Mouse (Mus musculus): ENCODE measurements around the gene Rapgef4.

Rapgef4 gene

DNA sequence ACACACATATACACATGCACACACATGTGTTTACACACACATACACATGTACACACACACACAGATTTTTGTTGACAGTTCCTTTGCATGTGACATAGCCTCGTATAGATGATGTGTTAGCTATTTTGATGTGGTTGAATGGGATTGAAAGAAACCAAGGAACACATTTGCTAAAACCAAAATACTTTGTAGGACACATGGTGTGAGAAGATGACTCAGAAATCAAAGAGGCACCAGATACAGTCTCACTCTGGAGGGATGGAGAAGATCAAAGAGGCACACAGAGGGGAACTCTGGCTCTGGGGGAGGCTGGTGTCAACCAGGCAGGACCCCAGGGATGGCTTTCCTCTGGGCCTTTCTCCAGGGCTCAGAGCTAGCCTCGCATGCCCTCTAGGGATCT lies 4.7 kb downstream of the Rapgef4 start:
- no peak for DNase-seq

DNA sequence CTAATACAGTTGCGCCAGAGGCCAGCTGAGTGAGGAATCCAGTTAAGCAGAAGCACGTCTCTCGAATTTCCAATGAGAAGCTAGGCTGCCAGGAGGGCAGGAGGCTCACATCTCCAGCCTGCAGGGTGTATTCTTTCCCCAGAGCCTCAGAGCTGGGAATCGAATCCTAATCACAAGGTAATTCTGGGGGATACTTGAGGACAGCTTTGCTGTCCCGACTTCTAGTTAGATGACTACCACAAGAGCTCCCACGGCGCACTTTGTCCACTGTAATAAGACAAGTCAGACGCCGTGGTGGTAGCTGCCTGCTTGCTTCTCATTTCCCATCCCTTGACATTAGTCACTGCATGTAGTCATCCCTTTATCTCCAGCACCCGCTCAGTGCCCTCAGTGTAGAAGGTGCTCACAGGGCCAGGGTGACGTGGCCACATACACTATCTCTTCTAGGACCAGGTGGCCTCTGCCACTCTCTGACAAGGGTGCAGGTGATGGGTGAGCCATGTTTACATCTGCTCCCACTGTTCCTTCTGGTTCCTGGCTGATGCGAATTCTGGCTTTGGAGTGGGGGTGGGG lies 5.3 kb downstream of the Rapgef4 start:
- peak in 1 of 2 experiments; percentile 39 for DNase-seq

DNA sequence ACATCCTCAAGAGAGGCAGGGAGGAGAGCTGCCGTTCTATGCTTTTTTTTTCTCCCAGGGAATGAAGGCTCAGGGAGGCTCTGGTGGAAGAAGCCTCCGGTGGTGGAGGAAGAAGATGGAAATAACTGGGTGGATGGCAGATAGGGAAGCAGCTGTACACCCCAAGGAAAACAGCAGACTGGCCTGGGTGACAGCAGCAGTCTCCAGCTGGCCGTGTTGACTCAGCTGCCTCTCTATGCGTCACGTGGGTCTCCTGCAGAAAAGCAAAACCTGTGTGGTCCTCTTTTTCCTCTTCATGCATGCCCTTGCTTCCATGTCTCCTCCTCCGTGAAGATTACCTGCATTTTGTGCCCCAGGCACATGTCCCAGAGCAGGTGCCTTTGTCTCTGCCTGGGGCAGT lies 7.5 kb downstream of the Rapgef4 start:
- peak in 1 of 2 experiments; percentile 39 for DNase-seq

DNA sequence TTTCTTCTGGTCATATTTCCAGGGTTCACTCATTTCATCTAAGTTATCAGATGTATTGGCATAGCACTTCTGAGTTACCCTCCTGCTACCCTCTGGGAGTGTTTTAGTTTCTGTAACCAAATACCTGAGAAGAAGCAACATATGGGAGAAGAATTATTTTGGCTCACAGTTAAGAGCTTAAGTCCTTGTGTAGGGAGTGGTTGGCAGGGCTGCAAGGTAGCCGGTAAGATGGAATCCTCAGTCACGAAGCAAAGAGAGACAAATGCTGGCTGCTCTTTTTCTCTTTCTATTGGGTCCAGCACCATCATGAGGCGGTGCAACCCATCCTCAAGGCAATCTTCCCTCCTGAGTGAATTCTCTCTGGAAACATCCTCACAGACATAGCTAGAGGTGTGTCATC lies 11.1 kb downstream of the Rapgef4 start:
- peak in 1 of 2 experiments; percentile 34 for DNase-seq

DNA sequence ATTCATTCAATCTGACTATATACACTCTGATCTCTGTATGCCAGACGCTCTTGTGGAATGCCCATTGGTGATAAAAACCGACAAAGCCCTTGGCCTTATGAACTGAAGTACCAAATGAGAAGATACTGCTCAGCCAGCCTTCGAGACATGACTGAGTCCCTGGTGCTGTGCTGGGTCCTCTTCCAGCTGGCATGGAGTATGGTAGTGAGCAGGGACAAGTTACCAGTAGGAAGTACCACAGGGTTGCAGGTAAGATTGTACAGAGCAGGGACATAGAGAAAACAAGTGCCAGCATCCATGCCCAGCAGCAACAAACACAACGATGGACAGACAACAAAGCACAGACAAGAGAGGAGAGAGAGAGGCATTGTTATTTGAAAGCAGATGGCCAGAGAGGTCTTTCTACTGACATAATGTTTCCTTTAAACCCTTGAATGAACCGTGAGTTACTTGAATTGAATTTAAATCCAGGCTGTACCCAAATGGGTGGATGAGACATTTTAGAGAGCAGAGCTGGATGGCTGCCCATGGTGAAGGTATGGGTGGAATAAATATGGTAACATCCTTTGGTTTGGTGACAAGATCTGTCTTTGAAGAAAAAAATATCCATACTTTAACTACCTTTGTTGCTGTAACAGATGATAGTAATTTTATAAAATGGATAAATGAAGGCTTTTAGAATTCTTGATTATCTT lies 12.8 kb downstream of the Rapgef4 start:
- DNase-seq = peak; percentile 47 to 48

DNA sequence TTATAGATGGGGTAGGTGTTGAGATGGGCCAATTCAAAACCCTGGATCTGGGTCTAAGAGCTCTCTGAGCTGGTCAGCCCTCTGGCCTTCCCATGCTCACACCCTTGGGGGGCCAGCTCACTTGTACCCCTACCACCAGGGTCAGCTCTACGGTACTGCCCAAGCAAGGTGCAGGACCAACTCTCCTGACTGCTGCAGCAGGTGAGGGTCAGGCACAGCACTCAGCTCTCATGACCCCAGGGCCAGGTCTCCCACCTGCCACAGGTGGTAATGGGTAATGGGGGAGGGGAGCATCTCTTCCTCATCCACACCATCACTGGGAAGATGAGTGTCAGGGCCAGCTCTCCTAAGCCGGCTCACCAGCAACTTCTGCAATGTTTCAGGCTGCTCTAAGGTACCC lies 17.5 kb downstream of the Rapgef4 start:
- DNase-seq = peak in 1 of 2 experiments; percentile 8

DNA sequence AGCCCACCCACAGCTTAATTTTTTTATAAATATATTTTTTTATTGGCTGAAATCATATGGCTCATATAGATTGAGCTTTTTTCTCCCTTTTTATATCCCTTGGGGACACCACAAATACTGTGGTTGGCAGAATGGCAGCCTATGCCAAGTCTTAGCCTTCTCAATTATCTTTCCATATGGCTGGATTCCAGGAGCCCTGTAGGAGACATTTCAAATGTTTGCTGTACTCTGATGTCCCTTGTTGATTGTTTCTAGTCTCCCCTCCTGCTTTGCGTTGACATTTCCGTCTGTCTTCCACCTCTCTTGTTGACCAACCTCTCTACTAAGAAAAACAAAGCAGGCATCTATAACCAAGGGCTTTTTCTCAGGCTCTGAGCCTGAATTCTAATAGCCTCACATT lies 19.1 kb downstream of the Rapgef4 start:
- DNase-seq = peak in 1 of 2 experiments; percentile 69

DNA sequence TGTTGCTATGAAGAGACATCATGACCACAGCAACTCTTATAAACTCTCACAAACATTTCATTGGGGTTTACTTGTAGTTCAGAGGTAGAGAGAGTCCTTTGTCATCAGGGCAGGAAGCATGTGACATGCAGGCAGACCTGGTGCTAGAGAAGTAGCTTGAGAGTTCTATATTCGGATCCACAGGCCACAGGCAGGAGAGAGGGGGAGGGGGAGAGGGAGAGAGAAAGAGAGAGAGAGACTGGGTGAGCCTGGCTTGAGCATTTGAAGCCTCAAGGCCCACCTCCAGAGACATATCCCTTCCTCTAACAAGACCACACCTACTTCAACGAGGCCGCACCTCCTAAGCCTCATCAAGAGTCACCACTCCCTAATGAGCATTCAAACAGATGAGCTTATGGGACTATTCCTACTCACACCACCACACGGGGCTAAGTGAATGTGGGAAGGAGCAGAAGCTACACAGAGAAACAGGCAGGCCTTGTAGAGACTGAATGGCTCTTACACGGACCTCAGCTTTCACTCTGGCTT lies 21.9 kb downstream of the Rapgef4 start:
- DNase-seq = no peak

DNA sequence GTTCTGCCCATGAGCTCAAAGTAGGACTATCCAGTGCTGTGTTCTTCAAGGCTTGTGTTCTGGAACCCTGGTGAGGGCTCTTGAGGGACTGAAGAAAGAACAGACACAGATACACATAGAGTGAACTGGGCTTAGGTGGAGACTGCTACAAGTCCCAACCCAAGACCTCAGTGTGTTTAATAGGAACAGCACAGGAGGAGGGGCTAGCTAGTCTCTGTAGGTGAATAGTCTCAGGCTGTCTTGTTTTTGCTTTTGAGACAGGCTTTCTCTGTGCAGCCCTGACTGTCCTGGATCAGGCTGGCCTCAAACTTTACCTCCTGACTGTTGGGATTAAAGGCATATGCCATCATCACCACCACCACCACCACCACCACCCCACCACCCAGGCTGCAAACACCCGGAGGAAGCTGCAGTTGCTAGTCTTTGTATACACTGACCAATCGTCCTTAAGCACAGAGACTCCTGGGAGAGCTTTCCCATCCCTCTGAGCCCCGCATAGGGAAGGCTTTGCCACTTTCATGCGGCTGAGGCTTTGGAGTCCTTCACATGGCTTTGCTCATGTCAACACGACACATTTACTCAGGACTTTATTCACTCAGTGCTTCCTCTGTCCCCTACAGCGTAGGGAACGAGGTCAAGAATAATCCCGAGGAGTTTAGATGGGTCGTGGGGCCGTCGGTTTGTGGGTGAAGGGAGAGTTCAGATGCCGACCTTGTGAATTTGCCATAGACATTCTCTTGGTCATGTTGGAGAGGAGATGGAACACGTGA lies 22.9 kb downstream of the Rapgef4 start:
- no peak for DNase-seq

DNA sequence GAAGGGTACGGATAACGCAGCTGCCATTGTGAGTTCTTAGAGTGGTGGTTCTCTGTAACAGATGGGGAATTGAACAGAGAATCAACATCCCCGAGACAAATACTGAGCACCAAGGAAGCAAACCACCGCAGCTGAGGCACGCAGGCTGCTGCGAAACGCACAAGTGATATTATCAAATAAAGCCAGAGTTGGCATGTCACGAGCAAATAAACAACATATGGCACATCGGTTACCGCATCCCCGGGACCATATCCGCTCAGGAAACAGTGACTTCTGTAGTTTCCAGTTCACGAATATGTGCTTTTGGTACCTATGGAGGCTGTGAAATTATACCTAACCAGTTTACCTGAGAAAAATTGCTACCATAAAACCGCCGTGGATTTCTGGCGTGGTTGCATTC lies 24.0 kb downstream of the Rapgef4 start:
- DNase-seq = peak in 1 of 2 experiments; percentile 41

DNA sequence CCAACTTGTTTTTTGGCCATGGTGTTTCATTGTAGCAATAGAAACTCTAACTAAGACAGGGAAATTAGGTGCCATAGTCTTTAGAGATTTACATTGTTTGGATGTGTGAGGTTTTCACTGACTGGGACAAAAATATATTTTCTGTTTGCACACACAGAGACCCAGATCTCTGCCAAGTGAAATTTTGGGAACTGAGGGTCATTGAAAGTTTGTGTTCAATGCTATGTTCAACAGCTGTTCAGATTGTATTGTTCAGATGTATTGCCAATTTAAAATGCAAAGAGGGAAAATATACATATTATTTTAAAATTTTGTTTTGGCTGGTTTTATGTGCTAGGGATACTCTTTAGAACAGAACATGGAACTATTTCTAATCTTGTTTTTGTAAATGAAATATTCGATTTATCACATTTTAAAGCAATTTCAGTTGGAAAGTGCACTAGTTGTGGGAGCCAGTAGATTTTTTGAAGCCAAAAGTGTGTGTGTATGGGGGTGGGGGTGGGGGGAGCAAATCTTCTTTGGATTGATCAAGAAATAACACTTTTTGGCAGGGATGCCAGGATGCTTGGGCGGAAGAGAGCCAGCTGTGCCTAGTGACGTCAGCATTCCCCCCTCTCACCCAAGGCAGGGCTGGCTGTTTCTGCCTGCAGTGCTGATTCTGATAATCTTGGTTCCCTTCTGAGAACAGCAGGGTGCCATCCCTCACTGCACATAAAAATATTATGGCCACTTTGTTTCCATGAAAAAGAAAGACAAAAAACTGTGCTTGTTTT lies 28.6 kb downstream of the Rapgef4 start:
- DNase-seq = peak in 1 of 2 experiments; percentile 15

DNA sequence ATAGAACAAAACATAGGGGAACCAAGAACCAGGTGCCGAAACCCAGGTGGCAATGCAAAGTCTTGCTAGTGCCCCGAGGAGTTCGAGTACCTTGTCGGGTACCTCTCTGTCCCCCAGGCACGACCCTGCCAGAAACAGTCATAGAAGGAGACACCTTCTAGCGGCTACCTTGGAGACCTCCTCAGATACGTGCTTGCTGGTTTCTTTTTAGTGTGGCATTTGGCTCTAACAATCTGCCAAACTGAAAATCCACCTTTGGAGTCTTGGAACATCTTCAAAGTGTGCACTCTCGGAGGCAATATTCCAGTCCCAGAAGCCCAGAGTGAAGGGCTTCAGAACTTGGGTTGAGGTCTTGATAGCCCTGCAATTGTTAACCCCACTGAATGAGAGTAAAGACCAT lies 34.3 kb downstream of the Rapgef4 start:
- DNase-seq = no peak

DNA sequence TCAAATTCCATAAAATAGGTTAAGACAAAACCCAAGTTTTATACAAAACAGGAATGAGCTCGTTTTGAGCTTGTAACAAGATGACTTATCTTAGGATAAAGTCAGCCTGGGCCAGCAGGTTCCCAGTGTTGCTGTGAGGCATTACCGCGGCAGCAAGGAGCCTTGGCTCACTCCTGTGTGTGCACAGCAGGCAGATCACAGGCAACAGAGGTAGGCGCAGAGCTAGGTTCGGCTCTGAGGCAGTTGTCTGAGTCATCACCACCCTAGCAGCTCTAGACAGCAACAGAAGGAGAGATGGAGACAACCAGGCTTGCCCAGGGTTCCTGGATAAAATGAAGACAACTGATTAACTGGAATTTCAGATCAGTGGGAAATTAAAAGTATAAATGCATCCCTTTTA lies 35.0 kb downstream of the Rapgef4 start:
- DNase-seq = peak; percentile 72 to 78

DNA sequence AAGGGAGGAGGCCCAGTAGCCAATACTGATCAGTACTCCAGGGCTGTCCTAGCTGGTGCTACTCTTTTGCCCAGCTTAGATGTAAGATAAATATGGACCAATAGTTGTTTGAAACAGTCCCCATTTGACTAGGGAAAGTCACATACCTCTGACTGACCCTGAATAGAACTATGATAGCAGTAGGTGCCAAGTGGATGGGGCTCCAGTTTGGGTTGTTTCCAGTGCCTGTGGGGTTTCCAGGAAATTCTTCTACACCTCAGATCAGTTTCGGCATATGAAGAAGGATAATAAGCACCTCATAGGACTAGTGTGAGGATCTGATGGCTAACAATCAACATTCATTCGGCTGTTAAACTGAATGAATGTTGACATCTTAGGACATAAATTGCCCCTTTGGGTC lies 36.1 kb downstream of the Rapgef4 start:
- peak in 1 of 2 experiments; percentile 57 for DNase-seq

DNA sequence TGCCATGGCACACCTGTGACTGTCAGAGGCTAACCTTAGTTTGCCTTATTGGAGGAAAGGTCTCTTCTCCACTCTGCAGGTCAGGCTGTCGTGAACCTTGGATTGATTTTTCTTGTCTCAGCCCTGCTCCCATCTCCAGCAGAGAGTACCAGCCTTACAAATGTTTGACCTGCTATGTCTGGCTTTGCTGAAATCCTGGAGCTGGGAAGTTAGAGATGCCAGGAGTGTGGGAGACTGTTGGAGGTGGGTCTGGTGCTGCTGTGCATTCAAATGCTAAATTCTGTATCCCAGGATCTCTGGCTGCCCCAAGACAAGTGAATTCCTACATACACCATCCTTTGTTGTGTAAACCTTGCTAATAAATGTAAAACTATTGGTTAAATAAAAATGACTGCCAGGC lies 37.7 kb downstream of the Rapgef4 start:
- DNase-seq = no peak

DNA sequence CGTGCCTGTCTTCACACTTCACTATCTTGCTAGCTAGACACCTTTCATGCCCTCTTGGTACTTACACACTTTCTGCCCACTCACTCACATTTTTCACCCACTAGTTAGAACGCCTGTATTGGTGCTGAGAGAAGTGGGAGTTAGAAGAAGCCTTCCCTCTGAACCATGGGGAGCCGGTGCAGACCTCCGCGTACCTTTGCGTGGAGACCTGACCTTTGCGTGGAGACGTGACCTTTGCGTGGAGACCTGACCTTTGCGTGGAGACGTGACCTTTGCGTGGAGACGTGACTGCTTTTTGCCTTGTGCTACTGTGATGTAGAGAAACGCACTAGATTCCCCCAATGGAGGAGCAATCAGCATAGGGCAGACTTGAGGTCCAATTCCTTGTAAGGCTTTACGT lies 39.7 kb downstream of the Rapgef4 start:
- no peak for DNase-seq

DNA sequence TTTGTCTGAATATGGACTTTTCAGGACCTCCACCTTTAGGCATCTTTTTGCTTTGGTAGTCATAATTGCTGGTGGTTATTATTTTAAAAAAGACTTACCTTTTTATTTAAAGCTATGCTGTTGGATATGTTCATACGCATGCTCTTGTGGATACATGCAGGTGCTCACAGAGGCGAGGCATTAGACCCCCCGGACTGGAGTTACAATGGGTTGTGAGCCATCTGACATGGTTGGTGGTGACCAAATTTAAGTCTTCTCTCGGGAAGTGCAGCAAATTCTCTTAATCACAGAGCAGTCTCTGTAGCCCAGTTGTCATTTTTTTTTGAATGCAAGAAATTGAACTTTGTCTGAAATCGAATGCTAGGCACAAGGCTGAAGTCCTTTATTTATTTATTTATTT lies 40.4 kb downstream of the Rapgef4 start:
- DNase-seq = peak in 1 of 2 experiments; percentile 48

DNA sequence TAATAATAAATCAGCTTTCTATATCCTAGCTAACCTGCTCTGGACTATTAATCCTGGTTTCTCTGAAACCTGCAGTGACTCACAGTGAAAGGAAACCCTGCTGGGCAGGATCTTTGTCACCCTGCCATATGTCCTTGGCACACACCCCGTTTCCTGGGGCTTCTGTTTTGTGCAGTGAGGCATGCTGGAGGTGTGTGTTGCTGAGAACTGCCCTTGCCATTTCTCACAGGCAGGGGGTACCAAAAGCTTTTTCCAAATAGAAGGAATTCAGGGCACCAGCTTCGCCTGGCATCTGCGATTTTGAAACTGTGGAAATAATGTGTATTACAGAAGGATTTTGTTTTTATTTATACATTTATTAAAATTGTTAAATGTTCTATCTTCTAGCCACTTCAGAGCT lies 40.8 kb downstream of the Rapgef4 start:
- peak; percentile 98 to 100 for DNase-seq

DNA sequence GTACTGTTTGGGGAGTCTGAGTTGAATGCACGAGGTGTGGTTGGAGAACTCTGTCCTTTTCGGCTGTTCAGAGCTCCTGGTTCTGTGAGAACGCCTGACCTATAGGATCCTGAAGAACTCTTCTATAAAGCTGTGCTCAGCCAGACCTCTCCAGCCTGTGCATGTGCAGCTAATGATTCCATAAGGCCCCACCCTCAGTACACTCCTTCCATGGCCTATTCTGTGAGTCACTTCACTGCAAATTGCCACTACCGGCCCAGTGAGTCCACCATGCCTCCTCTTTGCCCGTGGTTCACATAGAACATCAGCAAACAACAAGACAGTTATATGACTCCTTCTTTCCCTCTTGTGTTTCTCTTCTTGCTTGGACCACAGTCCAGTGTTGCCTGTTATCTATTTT lies 42.8 kb downstream of the Rapgef4 start:
- no peak for DNase-seq

DNA sequence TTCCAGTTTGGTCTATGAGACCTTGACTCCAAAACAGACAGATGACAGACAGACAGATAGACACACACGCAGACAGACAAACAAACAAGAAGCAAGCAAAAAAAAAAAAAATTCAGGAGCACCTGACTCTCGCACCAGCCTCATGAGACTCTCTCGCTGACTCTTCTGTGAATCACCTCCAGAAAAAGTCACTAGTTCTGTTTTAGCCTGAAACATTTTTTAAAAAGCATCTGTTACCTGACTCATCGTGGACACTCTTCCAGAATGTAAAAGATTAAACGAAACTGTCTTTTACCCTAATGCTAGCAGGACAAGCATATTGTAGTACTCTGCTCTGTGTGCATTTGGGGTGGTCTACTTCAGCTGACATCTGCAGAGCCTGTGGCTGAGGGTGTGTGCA lies 44.6 kb downstream of the Rapgef4 start:
- no peak for DNase-seq

DNA sequence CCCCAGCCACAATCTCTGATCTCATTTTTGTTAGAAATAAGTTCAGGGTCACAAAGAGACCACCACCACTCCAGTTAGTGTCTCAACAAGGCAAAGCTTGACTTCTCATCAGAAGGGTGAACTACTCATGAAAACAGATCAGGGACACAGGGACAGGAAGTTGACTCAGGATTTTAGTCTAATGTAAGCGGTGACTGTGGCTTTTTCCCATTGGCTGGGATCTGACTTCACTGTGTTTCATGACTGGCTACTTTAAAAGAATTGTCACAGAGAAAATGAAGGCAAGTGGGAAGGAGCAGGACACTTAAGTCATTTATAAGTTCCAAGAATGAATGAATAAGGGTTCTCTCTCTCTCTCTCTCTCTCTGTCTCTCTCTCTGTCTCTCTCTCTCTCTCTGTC lies 45.5 kb downstream of the Rapgef4 start:
- no peak for DNase-seq

DNA sequence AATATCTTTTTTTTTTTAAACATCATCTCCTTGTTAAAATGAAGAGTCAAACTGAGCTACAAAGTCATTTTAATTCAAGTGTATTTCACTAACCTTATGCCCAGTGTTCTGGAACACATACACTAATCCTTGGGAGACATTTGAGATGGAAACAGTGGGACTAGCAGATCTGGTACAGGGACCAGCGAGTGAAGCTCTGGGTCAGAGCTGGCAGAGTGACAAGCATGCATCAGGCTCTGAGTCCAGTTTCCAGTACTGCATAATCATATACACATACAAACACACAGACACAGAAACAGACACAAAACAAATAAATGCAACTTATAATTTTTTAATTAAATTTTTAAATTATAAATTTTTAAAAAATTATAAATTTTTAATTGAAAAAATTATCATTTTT lies 48.0 kb downstream of the Rapgef4 start:
- peak in 1 of 2 experiments; percentile 78 for DNase-seq

DNA sequence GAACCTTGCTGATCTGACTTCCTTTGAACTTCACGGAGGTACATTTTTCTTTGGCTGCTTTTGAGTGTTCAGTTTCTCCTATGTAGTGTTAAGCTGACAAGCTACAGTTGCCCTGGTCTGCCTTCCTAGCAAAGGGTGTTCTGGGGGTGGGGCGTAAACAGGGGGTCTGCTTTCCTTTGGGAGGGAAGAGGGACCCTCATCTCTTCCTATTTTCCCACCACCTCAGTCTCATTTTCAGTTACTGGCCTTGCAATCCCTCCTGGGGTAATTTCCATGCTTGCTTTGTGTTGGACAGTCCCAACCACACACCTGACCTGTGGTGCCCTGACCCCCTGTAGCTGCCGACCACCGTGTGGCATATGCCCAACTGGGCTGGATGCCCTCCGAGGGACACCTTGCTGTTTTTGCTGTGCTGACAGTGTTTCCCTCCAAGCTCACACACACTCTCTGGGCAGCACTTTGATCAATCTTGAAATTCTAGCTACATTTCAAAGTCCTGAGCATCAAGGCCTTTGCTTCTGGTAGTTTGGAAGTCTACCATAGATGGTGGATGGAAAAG lies 48.6 kb downstream of the Rapgef4 start:
- DNase-seq = peak in 1 of 2 experiments; percentile 69

All from cerebellum, postnatal 25 days (tissue).